Mouse (Mus musculus) lung, postnatal 0 days (tissue): ENCODE results near the gene Xylt1.

Experiments used
- CTCF ChIP-seq: IDR thresholded peaks from 2 replicates; pipeline ENCODE4 v1.5.1; 2016; ENCODE audit warnings: antibody characterized with exemption, mild to moderate bottlenecking
- EP300 ChIP-seq: IDR thresholded peaks from 2 replicates; pipeline ENCODE4 v1.6.1; 2016; ENCODE audit warnings: antibody characterized with exemption, mild to moderate bottlenecking, control low read depth

- no peak for TF ChIP-seq CTCF
- no peak for TF ChIP-seq EP300
Observed at GRCm38 (mm10) chr7:117472781-117473743, 92.3 kb downstream of the Xylt1 start.
